Mouse (Mus musculus) ES-Bruce4 (cell line): ENCODE data around the gene Pla2g2f.

Source experiments
- CTCF ChIP-seq: IDR thresholded peaks from one replicate; pipeline ENCODE4 v1.8.1; 2011; ENCODE audit warnings: low read depth, low read length
- EP300 ChIP-seq: IDR thresholded peaks from 2 replicates; pipeline ENCODE4 v1.6.1; 2011; ENCODE audit warnings: low read depth, low read length; ENCODE audit not compliant: insufficient read depth
- POLR2A ChIP-seq: IDR thresholded peaks from one replicate; pipeline ENCODE4 v1.8.1; 2011; ENCODE audit warnings: low read length; ENCODE audit not compliant: insufficient read depth

DNA sequence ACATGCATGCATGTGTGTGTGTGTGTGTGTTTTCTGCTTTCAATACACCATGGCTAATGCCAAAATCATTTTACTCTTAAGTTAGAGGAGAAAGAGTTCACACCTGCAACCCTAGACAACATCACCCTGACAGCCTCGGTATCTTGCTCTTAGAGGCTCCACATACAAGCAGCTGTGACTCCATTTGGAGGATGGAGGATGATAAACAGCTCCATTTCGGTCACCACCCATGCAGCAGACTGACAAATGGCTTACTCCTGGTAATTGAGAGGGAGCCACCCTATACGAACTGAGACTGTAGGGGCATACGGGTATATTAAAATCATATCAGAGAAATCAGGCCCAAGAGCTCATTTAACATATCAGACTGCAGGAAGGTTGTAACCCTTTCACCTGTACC is 31.0 kb upstream of the Pla2g2f start:
- TF ChIP-seq CTCF = no peak
- no peak for TF ChIP-seq EP300
- no peak for TF ChIP-seq POLR2A
